ENCODE assay signal across 8 mouse cellular contexts in genomic region chr9:41474244-41474944, GRCm38 (mm10).
A peak's percentile ranks its signal among the peaks of the same experiment; 100 is the strongest.
DNase-seq lines count a peak whose midpoint lies in the region; ATAC-seq and TF ChIP-seq lines count a peak whose summit lies in the region.

No protein-coding gene starts in this region.

- H3K4me2 ChIP-seq in forebrain, embryonic 12.5 days = peak overlapping the region; percentile 39
- H3K4me2 ChIP-seq in heart, embryonic 16.5 days (ENCODE audit: low read depth, low read length) = peak overlapping the region; percentile 49; the same call in 1 of the 2 replicates
- no peak overlapping the region for H3K4me2 ChIP-seq in liver, postnatal 0 days (ENCODE audit: low read depth, low read length)

- no peak overlapping the region for H3K9ac ChIP-seq in forebrain, embryonic 12.5 days
- peak overlapping the region; percentile 57 for H3K9ac ChIP-seq in heart, embryonic 16.5 days (ENCODE audit: low read length)
- no peak overlapping the region for H3K9ac ChIP-seq in liver, postnatal 0 days (replicated peaks)

- H3K9me3 ChIP-seq in forebrain, embryonic 12.5 days = no peaks in the 10 kb centered on the region
- H3K9me3 ChIP-seq in heart, embryonic 16.5 days (replicated peaks; ENCODE audit: control insufficient read depth, low read length) = no peaks in the 10 kb centered on the region
- H3K9me3 ChIP-seq in liver, postnatal 0 days (ENCODE audit: low read length) = no peaks in the 10 kb centered on the region

- H3K4me3 ChIP-seq in forebrain, embryonic 12.5 days (replicated peaks) = peak overlapping the region; percentile 14; the same call in 1 of the 2 replicates
- no peak overlapping the region; the same call in 1 of the 2 replicates for H3K4me3 ChIP-seq in heart, embryonic 16.5 days (ENCODE audit: low read length)
- no peak overlapping the region for H3K4me3 ChIP-seq in liver, postnatal 0 days (ENCODE audit: low read depth, low read length)
- no peak overlapping the region for H3K4me3 ChIP-seq in olfactory bulb, adult 2 months (ENCODE audit: insufficient read depth, low read depth, low read length)

- no peaks in the 10 kb centered on the region for H3K27me3 ChIP-seq in forebrain, embryonic 12.5 days
- no peaks in the 10 kb centered on the region for H3K27me3 ChIP-seq in heart, embryonic 16.5 days (ENCODE audit: control insufficient read depth, insufficient read depth, low read length)
- no peaks in the 10 kb centered on the region for H3K27me3 ChIP-seq in liver, postnatal 0 days (ENCODE audit: insufficient read depth, low read length)

- no peak for TF ChIP-seq EP300 in liver, postnatal 0 days (IDR thresholded peaks at IDR 0.05; ENCODE audit: low read depth)

- H3K27ac ChIP-seq in forebrain, embryonic 12.5 days = peak overlapping the region; percentile 60
- peak overlapping the region; percentile 77 for H3K27ac ChIP-seq in heart, embryonic 16.5 days (ENCODE audit: low read length)
- H3K27ac ChIP-seq in liver, postnatal 0 days (ENCODE audit: low read depth) = no peak overlapping the region
- H3K27ac ChIP-seq in olfactory bulb, adult 2 months (ENCODE audit: insufficient read depth, low read depth, low read length) = peak overlapping the region; percentile 78

- 42% methylated on average over 11 of the region's 11 CpGs for WGBS in forebrain, embryonic 12.5 days
- WGBS in heart, embryonic 16.5 days = 39% methylated on average over 11 of the region's 11 CpGs
- WGBS in liver, postnatal 0 days (ENCODE audit: insufficient replicate concordance) = 43% methylated on average over 11 of the region's 11 CpGs
- 29% methylated on average over 11 of the region's 11 CpGs for whole genome bisulfite sequencing in olfactory bulb, adult 2 months

- peak; percentile 35 for DNase-seq in CD4-positive helper T cell, adult 2 months (ENCODE audit: low read depth, low spot score)
- DNase-seq in brain, embryonic 14.5 days (ENCODE audit: low read depth) = peak; percentile 92
- peak; percentile 79 to 89 for DNase-seq in kidney, postnatal 36 days
- DNase-seq in liver, postnatal 0 days = peak; percentile 79
- peak; percentile 64 for DNase-seq in thymus, postnatal 0 days (ENCODE audit: low spot score)

- peaks cover 34% of the 10 kb centered on the region for H3K4me1 ChIP-seq in forebrain, embryonic 12.5 days
- peaks cover 7% of the 10 kb centered on the region; the same call in 1 of the 2 replicates for H3K4me1 ChIP-seq in heart, embryonic 16.5 days (ENCODE audit: control insufficient read depth, insufficient read depth, low read length)
- H3K4me1 ChIP-seq in liver, postnatal 0 days (ENCODE audit: insufficient read depth) = no peaks in the 10 kb centered on the region
- peaks cover 5% of the 10 kb centered on the region for H3K4me1 ChIP-seq in olfactory bulb, adult 2 months (ENCODE audit: control insufficient read depth, insufficient read depth, low read length)

- TF ChIP-seq POLR2A in brain, embryonic 14.5 days (IDR thresholded peaks at IDR 0.05; ENCODE audit: borderline replicate concordance, extremely low read depth, insufficient read depth, insufficient read length, poor library complexity, severe bottlenecking) = no peak
- TF ChIP-seq POLR2A in olfactory bulb, adult 2 months (IDR thresholded peaks at IDR 0.05; ENCODE audit: insufficient read depth, low read depth, low read length) = no peak

- peak; percentile 93 for ATAC-seq in forebrain, embryonic 12.5 days (ENCODE audit: low FRiP score)
- ATAC-seq in heart, embryonic 16.5 days (replicated peaks; ENCODE audit: extremely low read depth, insufficient read depth, low FRiP score) = peak; percentile 79
- peak; percentile 62 for ATAC-seq in liver, postnatal 0 days

- peak; percentile 97 for TF ChIP-seq CTCF in brain, embryonic 14.5 days (IDR thresholded peaks at IDR 0.05; ENCODE audit: borderline replicate concordance, extremely low read depth, insufficient read depth, insufficient read length)
- peak; percentile 90 for TF ChIP-seq CTCF in liver, postnatal 0 days (IDR thresholded peaks at IDR 0.05; ENCODE audit: low read depth)
- TF ChIP-seq CTCF in olfactory bulb, adult 2 months (IDR thresholded peaks at IDR 0.05; ENCODE audit: insufficient read depth, low read depth, low read length) = peak; percentile 95; the same call in 1 of the 2 replicates

- no peaks in the 10 kb centered on the region for H3K36me3 ChIP-seq in forebrain, embryonic 12.5 days (replicated peaks)
- no peaks in the 10 kb centered on the region for H3K36me3 ChIP-seq in heart, embryonic 16.5 days (ENCODE audit: control insufficient read depth, insufficient read depth)
- no peaks in the 10 kb centered on the region for H3K36me3 ChIP-seq in liver, postnatal 0 days (replicated peaks; ENCODE audit: insufficient read depth, low read length)

Comparison
In these comparisons a context has a peak if more than half of its experiments do, and no peak if none do; other contexts are left out.
1. DNase-seq: peak in every context shown above with its lines; median percentile 92 in brain, embryonic 14.5 days; 84 in kidney, postnatal 36 days; 79 in liver, postnatal 0 days; 64 in thymus, postnatal 0 days; 35 in CD4-positive helper T cell, adult 2 months.